ENCODE assay signal across 8 mouse cellular contexts in the genomic region with DNA sequence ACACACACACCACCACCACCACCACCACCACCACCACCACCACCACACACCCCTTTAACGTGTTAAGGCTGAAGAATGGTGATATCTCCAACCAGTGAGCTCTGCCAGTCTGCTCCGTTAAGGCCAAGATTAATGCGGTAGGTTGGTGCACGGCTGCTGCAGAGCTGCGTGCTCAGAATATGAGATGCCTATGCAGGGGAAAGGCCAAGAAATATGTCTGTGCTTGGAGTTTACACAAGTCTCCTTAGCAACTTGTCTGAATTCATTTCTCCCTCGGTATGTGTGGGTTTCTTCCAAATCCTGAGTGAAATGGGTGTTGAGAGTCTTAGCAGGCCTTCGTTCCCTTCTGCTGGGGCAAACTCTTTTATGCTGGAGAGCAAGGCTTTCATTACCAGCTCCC.
A peak's percentile ranks its signal among the peaks of the same experiment; 100 is the strongest.
DNase-seq lines count a peak whose midpoint lies in the region; ATAC-seq lines count a peak whose summit lies in the region.

No protein-coding gene starts in this region.

- H3K27ac ChIP-seq in heart, embryonic 13.5 days (replicated peaks), result peak overlapping the region; percentile 69
- peak overlapping the region; percentile 70 for H3K27ac ChIP-seq in hindbrain, embryonic 12.5 days
- peak overlapping the region; percentile 73 for H3K27ac ChIP-seq in limb, embryonic 15.5 days

- no peak for DNase-seq in heart, adult 8-10 months (ENCODE audit: low spot score)
- peak; percentile 51 for DNase-seq in brain, embryonic 18.5 days (ENCODE audit: low read depth, low spot score)
- DNase-seq in cerebellum, adult 9-11 months, result no peak
- no peak for DNase-seq in spleen, postnatal 4 days (ENCODE audit: low spot score in 2 of 2)
- no peak for DNase-seq in gastrocnemius, postnatal 10 days

- no peak overlapping the region for H3K4me2 ChIP-seq in heart, embryonic 13.5 days
- H3K4me2 ChIP-seq in hindbrain, embryonic 12.5 days (replicated peaks), result no peak overlapping the region
- H3K4me2 ChIP-seq in limb, embryonic 15.5 days, result no peak overlapping the region

- 62% methylated on average over 7 of the region's 7 CpGs for WGBS in heart, embryonic 13.5 days
- 75% methylated on average over 7 of the region's 7 CpGs for WGBS in hindbrain, embryonic 12.5 days
- 30% methylated on average over 7 of the region's 7 CpGs for WGBS in limb, embryonic 15.5 days

- no peak overlapping the region for H3K4me3 ChIP-seq in heart, embryonic 13.5 days
- H3K4me3 ChIP-seq in hindbrain, embryonic 12.5 days, result no peak overlapping the region
- no peak overlapping the region for H3K4me3 ChIP-seq in limb, embryonic 15.5 days

- H3K27me3 ChIP-seq in heart, embryonic 13.5 days (replicated peaks), result no peaks in the 10 kb centered on the region
- no peaks in the 10 kb centered on the region for H3K27me3 ChIP-seq in hindbrain, embryonic 12.5 days
- no peaks in the 10 kb centered on the region for H3K27me3 ChIP-seq in limb, embryonic 15.5 days

- 0 out of 2 replicates have a peak overlapping the region, but pooled peaks have one; percentile 19 for H3K9ac ChIP-seq in heart, embryonic 13.5 days
- 0 out of 2 replicates have a peak overlapping the region, but pooled peaks have one; percentile 14 for H3K9ac ChIP-seq in hindbrain, embryonic 12.5 days
- no peak overlapping the region for H3K9ac ChIP-seq in limb, embryonic 15.5 days

- no peaks in the 10 kb centered on the region for H3K36me3 ChIP-seq in heart, embryonic 13.5 days
- peaks cover 3% of the 10 kb centered on the region; the same call in 1 of the 2 replicates for H3K36me3 ChIP-seq in hindbrain, embryonic 12.5 days
- 0 out of 2 replicates have a peak, but pooled peaks cover 3% of the 10 kb centered on the region for H3K36me3 ChIP-seq in limb, embryonic 15.5 days

- peaks cover 28% of the 10 kb centered on the region for H3K4me1 ChIP-seq in heart, embryonic 13.5 days
- H3K4me1 ChIP-seq in hindbrain, embryonic 12.5 days, result peaks cover 26% of the 10 kb centered on the region
- H3K4me1 ChIP-seq in limb, embryonic 15.5 days, result peaks cover 24% of the 10 kb centered on the region

- H3K9me3 ChIP-seq in heart, embryonic 13.5 days, result no peaks in the 10 kb centered on the region
- no peaks in the 10 kb centered on the region for H3K9me3 ChIP-seq in hindbrain, embryonic 12.5 days (replicated peaks)
- no peaks in the 10 kb centered on the region for H3K9me3 ChIP-seq in limb, embryonic 15.5 days

- no peak for ATAC-seq in heart, embryonic 13.5 days (ENCODE audit: extremely low read depth, insufficient number of reproducible peaks, low FRiP score, low TSS enrichment)
- no peak for ATAC-seq in hindbrain, embryonic 12.5 days (ENCODE audit: low FRiP score)
- 0 out of 2 replicates have a peak, but pooled peaks have one; percentile 30 for ATAC-seq in limb, embryonic 15.5 days (ENCODE audit: insufficient number of reproducible peaks, low FRiP score, low TSS enrichment, low read depth)
